Mouse (Mus musculus): ENCODE results near the gene Zfp971.
"Not testable (repeated sequence)": the region's sequence is repeated elsewhere in the genome, so short reads cannot be mapped to it uniquely, and the experiment has no call there.

DNA sequence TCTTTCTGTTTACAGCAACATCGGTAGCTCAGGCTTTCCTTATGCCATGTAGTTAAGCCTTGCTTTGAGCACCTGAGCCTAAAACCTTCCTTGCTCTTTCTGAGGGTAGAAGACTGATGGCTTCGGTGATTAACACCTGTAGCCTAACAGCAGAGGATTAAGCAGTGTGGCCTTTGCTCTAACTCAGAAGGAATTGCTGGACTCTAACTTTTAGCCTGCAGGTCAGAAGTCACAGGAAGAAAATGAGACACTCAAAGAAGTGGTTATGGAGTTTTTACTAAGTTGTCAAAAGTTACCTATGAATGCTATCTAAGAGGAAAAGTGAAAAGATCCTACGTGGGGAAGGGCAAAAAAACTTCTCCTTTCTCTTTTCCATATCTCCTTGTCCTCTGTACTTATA lies 4.5 kb downstream of the Zfp971 start:
- not testable (repeated sequence) for TF ChIP-seq CTCF (IDR thresholded peaks at IDR 0.05; ENCODE audit: control insufficient read depth, insufficient read depth, insufficient read length); FOSL1 (IDR thresholded peaks at IDR 0.05; ENCODE audit: insufficient read depth, low read length, poor library complexity, severe bottlenecking)

Data from C2C12 (cell line).